Comparison of ENCODE assay signal across 7 mouse cellular contexts in genomic region chr10:77070072-77070471, GRCm38 (mm10). TPM values are rescaled to one million over a fixed set of nuclear protein-coding genes. Genes with fewer than 3 reads are reported as not detected.
DNase-seq lines count a peak whose midpoint lies in the region; ATAC-seq and TF ChIP-seq lines count a peak whose summit lies in the region.

No protein-coding gene starts in this region.

- H3K79me2 ChIP-seq in C2C12 (ENCODE audit: control insufficient read depth, insufficient read depth): no peaks in the 10 kb centered on the region

- peak; percentile 32; the same call in 1 of the 2 replicates for ATAC-seq in forebrain, postnatal 0 days
- peak; percentile 24 for ATAC-seq in liver, postnatal 0 days

- WGBS in forebrain, postnatal 0 days: 55% methylated on average over 4 of the region's 4 CpGs
- 57% methylated on average over 4 of the region's 4 CpGs for WGBS in liver, postnatal 0 days (ENCODE audit: insufficient replicate concordance)

- no peaks in the 10 kb centered on the region for H3K79me3 ChIP-seq in C2C12 (ENCODE audit: low read depth)

- DNase-seq in c-Kit-positive CD71-positive TER-119-positive erythroid progenitor cells, embryonic 14.5 days (ENCODE audit: low spot score): peak; percentile 76
- DNase-seq in forebrain, postnatal 0 days: peak; percentile 27
- peak; percentile 86 for DNase-seq in kidney, postnatal 10 days
- DNase-seq in liver, postnatal 0 days: peak; percentile 76
- DNase-seq in right cerebral cortex, adult 2 months (ENCODE audit: low spot score in 2 of 2): peak; percentile 68 to 72

- no peak overlapping the region for H3ac ChIP-seq in C2C12 (ENCODE audit: control insufficient read depth, insufficient read length, low read depth)

- no peaks in the 10 kb centered on the region for H3K27me3 ChIP-seq in C2C12 (ENCODE audit: control insufficient read depth, insufficient read depth, insufficient read length)
- H3K27me3 ChIP-seq in ES-Bruce4 (ENCODE audit: control insufficient read depth, insufficient read depth, low read length, poor library complexity, severe bottlenecking): no peaks in the 10 kb centered on the region
- H3K27me3 ChIP-seq in forebrain, postnatal 0 days (ENCODE audit: insufficient read depth, low read length): no peaks in the 10 kb centered on the region
- H3K27me3 ChIP-seq in liver, postnatal 0 days (ENCODE audit: insufficient read depth, low read length): no peaks in the 10 kb centered on the region

- no peak overlapping the region for H3K9ac ChIP-seq in ES-Bruce4 (ENCODE audit: low read depth, poor library complexity, severe bottlenecking)
- H3K9ac ChIP-seq in forebrain, postnatal 0 days: no peak overlapping the region
- no peak overlapping the region for H3K9ac ChIP-seq in liver, postnatal 0 days (replicated peaks)

- no peak overlapping the region for H3K4me3 ChIP-seq in C2C12 (ENCODE audit: insufficient read depth, poor library complexity, severe bottlenecking)
- H3K4me3 ChIP-seq in ES-Bruce4 (ENCODE audit: low read depth, low read length): no peak overlapping the region
- no peak overlapping the region for H3K4me3 ChIP-seq in forebrain, postnatal 0 days (ENCODE audit: low read depth, low read length)
- H3K4me3 ChIP-seq in liver, postnatal 0 days (ENCODE audit: low read depth, low read length): no peak overlapping the region

- H3K27ac ChIP-seq in ES-Bruce4 (ENCODE audit: insufficient read depth, low read length): no peak overlapping the region
- H3K27ac ChIP-seq in forebrain, postnatal 0 days (ENCODE audit: low read depth, low read length): no peak overlapping the region
- no peak overlapping the region for H3K27ac ChIP-seq in liver, postnatal 0 days (ENCODE audit: low read depth)

- H3K36me3 ChIP-seq in C2C12 (ENCODE audit: control insufficient read depth, insufficient read depth): peaks cover 96% of the 10 kb centered on the region
- H3K36me3 ChIP-seq in ES-Bruce4 (ENCODE audit: control insufficient read depth, insufficient read depth, low read length, poor library complexity, severe bottlenecking): peaks cover 62% of the 10 kb centered on the region
- H3K36me3 ChIP-seq in forebrain, postnatal 0 days (ENCODE audit: insufficient read depth): no peaks in the 10 kb centered on the region
- H3K36me3 ChIP-seq in liver, postnatal 0 days (replicated peaks; ENCODE audit: insufficient read depth, low read length): peaks cover 32% of the 10 kb centered on the region

- no peak overlapping the region for H3K4me2 ChIP-seq in forebrain, postnatal 0 days (ENCODE audit: low read depth)
- no peak overlapping the region for H3K4me2 ChIP-seq in liver, postnatal 0 days (ENCODE audit: low read depth, low read length)

- no peak for TF ChIP-seq EP300 in ES-Bruce4 (IDR thresholded peaks at IDR 0.05; ENCODE audit: insufficient read depth, low read depth, low read length)
- no peak for TF ChIP-seq EP300 in liver, postnatal 0 days (IDR thresholded peaks at IDR 0.05; ENCODE audit: low read depth)

- H3K4me1 ChIP-seq in ES-Bruce4 (ENCODE audit: control insufficient read depth, insufficient read depth, low read length): no peaks in the 10 kb centered on the region
- no peaks in the 10 kb centered on the region for H3K4me1 ChIP-seq in forebrain, postnatal 0 days (ENCODE audit: insufficient read depth)
- no peaks in the 10 kb centered on the region; the same call in 1 of the 2 replicates for H3K4me1 ChIP-seq in liver, postnatal 0 days (ENCODE audit: insufficient read depth)

- H3K9me3 ChIP-seq in ES-Bruce4 (replicated peaks; ENCODE audit: control insufficient read depth, insufficient read depth, low read length, poor library complexity, severe bottlenecking): no peaks in the 10 kb centered on the region
- H3K9me3 ChIP-seq in forebrain, postnatal 0 days (ENCODE audit: low read length): no peaks in the 10 kb centered on the region
- H3K9me3 ChIP-seq in liver, postnatal 0 days (ENCODE audit: low read length): no peaks in the 10 kb centered on the region

- TF ChIP-seq CTCF in C2C12 (IDR thresholded peaks at IDR 0.05; ENCODE audit: control insufficient read depth, insufficient read depth, insufficient read length) (peak; percentile 51), ES-Bruce4 (IDR thresholded peaks at IDR 0.05; ENCODE audit: low read depth, low read length) (peak; percentile 69)
- peak; percentile 80 for TF ChIP-seq CTCF in forebrain, postnatal 0 days (IDR thresholded peaks at IDR 0.05; ENCODE audit: low read depth)
- TF ChIP-seq CTCF in liver, postnatal 0 days (IDR thresholded peaks at IDR 0.05; ENCODE audit: low read depth): peak; percentile 81

- no peak for TF ChIP-seq POLR2A in ES-Bruce4 (IDR thresholded peaks at IDR 0.05; ENCODE audit: insufficient read depth, low read length)

TF ChIP-seq in C2C12, 6 proteins besides CTCF, POLR2A, EP300 and RAD21:
- TF ChIP-seq FOSL1 (IDR thresholded peaks at IDR 0.05; ENCODE audit: insufficient read depth, low read length, poor library complexity, severe bottlenecking) (no peak), MYOG (IDR thresholded peaks at IDR 0.05; ENCODE audit: control insufficient read depth, extremely low read depth, insufficient read length) (no peak), CEBPB (IDR thresholded peaks at IDR 0.05; ENCODE audit: low read depth) (no peak), MYOD1 (IDR thresholded peaks at IDR 0.05; ENCODE audit: control insufficient read depth, insufficient read length, low read depth) (no peak), USF1 (IDR thresholded peaks at IDR 0.05; ENCODE audit: low read depth) (no peak), MAX (IDR thresholded peaks at IDR 0.05) (no peak)

RNA-seq across cellular contexts. Expression of gene Slc19a1, which starts 38.0 kb away (rescaled TPM):
- polyA plus RNA-seq in C2C12 (2012; fragmentation: generic; extraction: Trizol) (45.1 TPM), ES-Bruce4 (2011; ENCODE audit: insufficient read depth, insufficient read length, low read depth, missing spikeins) (15.8 and 17.4 TPM in 2 replicates)
- total RNA-seq in forebrain, postnatal 0 days (2014; rRNA removed): 24.3 and 36.7 TPM in 2 replicates
- 37.4 and 39.7 TPM in 2 replicates for polyA plus RNA-seq in forebrain, postnatal 0 days (2015; fragmentation: Nextera tagmentation; extraction: Ambion mirVana)
- polyA plus RNA-seq in liver, postnatal 0 days (2015; fragmentation: Nextera tagmentation; extraction: Ambion mirVana): 7.1 and 10.5 TPM in 2 replicates

Comparison
In these comparisons a context has a peak if more than half of its experiments do, and no peak if none do; other contexts are left out.
1. DNase-seq: peak in every context shown above with its lines; median percentile 86 in kidney, postnatal 10 days; 76 in c-Kit-positive CD71-positive TER-119-positive erythroid progenitor cells, embryonic 14.5 days; 76 in liver, postnatal 0 days; 70 in right cerebral cortex, adult 2 months; 27 in forebrain, postnatal 0 days.